Mouse (Mus musculus) liver, embryonic 12.5 days (tissue): ENCODE data around the gene Olfr263. TPM values are rescaled to one million over a fixed set of nuclear protein-coding genes. Genes with fewer than 3 reads are reported as not detected.
"Not testable (repeated sequence)": the region's sequence is repeated elsewhere in the genome, so short reads cannot be mapped to it uniquely, and the experiment has no call there.

Source experiments
- ATAC-seq: fragments of 200-750 bp; cut with Nextera tagmentation; 2 replicates; pipeline ENCODE4 v1.8.0; 2017; ENCODE audit warnings: moderate number of reproducible peaks, mild to moderate bottlenecking, moderate library complexity
- H3K27ac ChIP-seq: fragments of 300-500 bp; sonication (generic); 2 replicates; pipeline ENCODE4 v1.5.1; 2016; ENCODE audit warnings: mild to moderate bottlenecking
- H3K27me3 ChIP-seq: fragments of 300-500 bp; sonication (generic); replicated peaks from 2 replicates; pipeline ENCODE4 v1.6.1; 2016; ENCODE audit warnings: mild to moderate bottlenecking, moderate library complexity
- H3K36me3 ChIP-seq: fragments of 300-500 bp; sonication (generic); 2 replicates; pipeline ENCODE4 v1.6.1; 2016; ENCODE audit warnings: mild to moderate bottlenecking, moderate library complexity
- H3K4me1 ChIP-seq: fragments of 300-500 bp; sonication (generic); 2 replicates; pipeline ENCODE4 v1.6.1; 2016
- H3K4me2 ChIP-seq: fragments of 300-500 bp; sonication (generic); 2 replicates; pipeline ENCODE4 v1.6.1; 2016; ENCODE audit warnings: mild to moderate bottlenecking, moderate library complexity
- H3K4me3 ChIP-seq: fragments of 300-500 bp; sonication (generic); 2 replicates; pipeline ENCODE4 v1.5.1; 2016; ENCODE audit warnings: mild to moderate bottlenecking, moderate library complexity
- H3K9ac ChIP-seq: fragments of 300-500 bp; sonication (generic); 2 replicates; pipeline ENCODE4 v1.6.1; 2016; ENCODE audit warnings: mild to moderate bottlenecking, moderate library complexity
- H3K9me3 ChIP-seq: fragments of 300-500 bp; sonication (generic); replicated peaks from 2 replicates; pipeline ENCODE4 v1.6.1; 2016; ENCODE audit warnings: mild to moderate bottlenecking, moderate library complexity
- WGBS: fragments of 180-500 bp; shearing (Covaris S2); methylation state at CpG from one replicate; pipeline ENCODE4 v1.1.7; 2016; ENCODE audit not compliant: insufficient replicate concordance; 5-methylcytosine and 5-hydroxymethylcytosine counted together
- polyA plus RNA-seq: library from polyadenylated mRNA; unstranded; fragments of >200 nt; fragmentation: Nextera tagmentation; extraction: Ambion mirVana; gene quantifications from 2 replicates; pipeline ENCODE4 v1.2.1, GENCODE M21; 2016

Gene Olfr263
- polyA plus RNA-seq: not detected in 2 replicates

DNA sequence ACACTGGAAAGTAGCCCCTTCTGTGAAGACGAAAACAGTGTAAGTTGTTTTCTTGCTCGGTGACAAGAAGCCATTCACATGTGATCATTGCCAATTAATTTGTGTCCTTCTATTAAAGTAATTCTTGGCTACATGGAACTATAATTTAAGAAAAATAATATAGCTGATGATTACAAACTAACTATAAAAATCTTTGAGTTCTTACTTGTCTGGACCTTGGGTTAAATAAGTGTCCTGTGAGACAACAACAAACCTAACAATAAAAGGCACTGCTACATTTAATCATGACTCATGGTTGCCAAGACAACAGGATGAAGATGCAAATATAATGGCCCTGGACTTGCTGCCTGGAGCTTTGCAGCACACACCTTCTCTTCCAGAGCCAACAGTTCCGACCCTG is at the start of gene Olfr263:
Gene Olfr263 (plus strand): TSS at position 301 of the 400 bp plus-strand sequence.
- H3K27me3 ChIP-seq, ATAC-seq, H3K4me3 ChIP-seq, H3K9ac ChIP-seq, H3K4me1 ChIP-seq, H3K27ac ChIP-seq, H3K36me3 ChIP-seq, H3K4me2 ChIP-seq, H3K9me3 ChIP-seq: not testable (repeated sequence)
- WGBS: 66% methylated on average over 3 of the region's 3 CpGs

- no peak for ATAC-seq
- H3K4me3 ChIP-seq: no peak overlapping the region
- WGBS: 43% methylated on average over 2 of the region's 2 CpGs
- H3K4me1 ChIP-seq: no peaks in the 10 kb centered on the region
- no peaks in the 10 kb centered on the region for H3K9me3 ChIP-seq
- no peak overlapping the region for H3K9ac ChIP-seq
- H3K27me3 ChIP-seq: no peaks in the 10 kb centered on the region
- no peaks in the 10 kb centered on the region for H3K36me3 ChIP-seq
- no peak overlapping the region for H3K27ac ChIP-seq
- H3K4me2 ChIP-seq: no peak overlapping the region
These were observed 46.8 kb upstream of the Olfr263 start for GRCm38 (mm10) chr13:21082686-21083085.

DNA sequence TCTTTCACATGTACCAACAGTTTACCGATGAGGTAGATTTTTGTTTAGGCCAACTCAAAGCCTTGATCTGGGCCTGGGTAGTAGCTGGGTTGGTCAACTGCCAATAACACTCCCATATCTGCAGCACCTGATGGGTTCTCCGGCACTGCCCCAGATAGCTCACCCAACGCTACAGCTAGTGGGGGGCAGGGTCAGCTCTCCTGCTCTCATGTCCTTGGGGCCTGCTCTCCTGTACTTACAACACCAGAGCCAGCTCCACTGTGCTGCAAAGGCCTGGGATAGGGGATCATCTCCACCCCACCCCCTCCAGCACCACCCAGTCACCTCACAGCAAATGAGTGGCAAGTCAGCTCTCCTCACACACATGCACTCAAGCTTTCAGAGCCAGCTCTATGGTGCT is 19.7 kb upstream of the Olfr263 start:
- no peaks in the 10 kb centered on the region for H3K9me3 ChIP-seq
- H3K27ac ChIP-seq: no peak overlapping the region
- H3K9ac ChIP-seq: no peak overlapping the region
- H3K36me3 ChIP-seq: no peaks in the 10 kb centered on the region
- no peak overlapping the region for H3K4me3 ChIP-seq
- H3K4me2 ChIP-seq: no peak overlapping the region
- H3K4me1 ChIP-seq: 0 out of 2 replicates have a peak, but pooled peaks cover 3% of the 10 kb centered on the region
- ATAC-seq: no peak
- WGBS: 78% methylated on average over 3 of the region's 3 CpGs
- H3K27me3 ChIP-seq: no peaks in the 10 kb centered on the region

DNA sequence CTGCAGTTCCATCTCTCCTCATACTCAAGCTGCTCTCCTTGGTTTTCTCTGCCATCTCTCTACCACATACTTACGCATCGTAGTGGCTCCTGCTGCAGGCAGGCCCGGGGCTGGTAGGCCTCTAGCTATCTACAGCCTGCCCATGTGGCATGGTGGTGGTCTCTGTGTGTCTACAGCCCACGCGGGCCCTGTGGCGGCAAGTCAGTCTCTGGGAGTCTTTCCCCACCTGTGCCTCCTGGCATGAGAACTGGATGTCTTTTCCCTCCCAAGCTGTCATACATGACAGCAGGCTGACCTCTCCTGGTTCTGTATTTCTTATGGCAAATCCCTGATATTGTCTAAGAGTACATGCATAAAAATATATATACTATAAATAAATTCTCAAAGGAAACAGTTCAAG is 19.0 kb upstream of the Olfr263 start:
- ATAC-seq: no peak
- Histone ChIP-seq H3K9me3 (no peaks in the 10 kb centered on the region), H3K36me3 (no peaks in the 10 kb centered on the region), H3K4me3 (no peak overlapping the region), H3K4me2 (no peak overlapping the region), H3K27me3 (no peaks in the 10 kb centered on the region), H3K4me1 (0 out of 2 replicates have a peak, but pooled peaks cover 3% of the 10 kb centered on the region), H3K9ac (no peak overlapping the region), H3K27ac (no peak overlapping the region)
- WGBS: 77% methylated on average over 6 of the region's 6 CpGs

DNA sequence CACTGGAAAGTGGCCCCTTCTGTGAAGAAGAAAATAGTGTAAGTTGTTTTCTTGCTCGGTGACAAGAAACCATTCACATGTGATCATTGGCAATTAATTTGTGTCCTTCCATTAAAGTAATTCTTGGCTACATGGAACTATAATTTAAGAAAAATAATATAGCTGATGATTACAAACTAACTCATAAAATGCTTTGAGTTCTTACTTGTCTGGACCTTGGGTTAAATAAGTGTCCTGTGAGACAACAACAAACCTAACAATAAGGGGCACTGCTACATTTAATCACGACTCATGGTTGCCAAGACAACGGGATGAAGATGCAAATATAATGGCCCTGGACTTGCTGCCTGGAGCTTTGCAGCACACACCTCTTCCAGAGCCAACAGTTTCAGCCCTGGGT is 18.3 kb upstream of the Olfr263 start, which contains the start of gene Olfr1369-ps1:
Gene Olfr1369-ps1 (plus strand): TSS at position 301 of the 400 bp plus-strand sequence.
- H3K4me2 ChIP-seq, H3K9ac ChIP-seq, H3K27me3 ChIP-seq, H3K36me3 ChIP-seq, H3K9me3 ChIP-seq, ATAC-seq, H3K4me3 ChIP-seq, H3K4me1 ChIP-seq, H3K27ac ChIP-seq: not testable (repeated sequence)
- WGBS: 64% methylated on average over 3 of the region's 3 CpGs

GRCm38 (mm10) chr13:21114121-21114520 is 15.3 kb upstream of the Olfr263 start:
- H3K9me3 ChIP-seq: no peaks in the 10 kb centered on the region
- 0 out of 2 replicates have a peak, but pooled peaks cover 3% of the 10 kb centered on the region for H3K4me1 ChIP-seq
- H3K27ac ChIP-seq: no peak overlapping the region
- no peak overlapping the region for H3K4me2 ChIP-seq
- no peaks in the 10 kb centered on the region for H3K27me3 ChIP-seq
- H3K36me3 ChIP-seq: no peaks in the 10 kb centered on the region
- H3K4me3 ChIP-seq: no peak overlapping the region
- peak; percentile 79 for ATAC-seq
- H3K9ac ChIP-seq: no peak overlapping the region
- 23% methylated on average over 4 of the region's 4 CpGs for WGBS

DNA sequence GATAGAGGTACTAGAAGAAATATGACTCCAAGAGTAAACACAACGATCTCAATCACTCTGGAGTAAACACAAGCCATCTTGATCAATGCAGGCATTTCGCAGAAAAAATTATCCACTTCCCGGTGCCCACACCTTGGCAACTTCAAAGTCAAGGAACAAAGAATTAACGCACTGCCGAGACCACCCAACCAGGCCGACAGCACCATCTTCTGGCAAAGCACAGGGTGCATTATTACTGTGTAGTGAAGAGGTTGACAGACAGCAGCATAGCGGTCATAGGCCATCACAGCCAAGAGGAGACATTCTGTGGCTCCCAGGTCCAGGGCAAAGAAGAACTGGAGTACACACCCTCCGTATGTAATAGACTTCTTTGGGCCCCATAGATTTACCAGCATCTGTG is 13.0 kb downstream of the Olfr263 start:
- Histone ChIP-seq H3K27ac (no peak overlapping the region), H3K27me3 (no peaks in the 10 kb centered on the region), H3K4me1 (no peaks in the 10 kb centered on the region), H3K36me3 (no peaks in the 10 kb centered on the region), H3K4me2 (no peak overlapping the region), H3K9ac (no peak overlapping the region), H3K9me3 (no peaks in the 10 kb centered on the region), H3K4me3 (no peak overlapping the region)
- WGBS: 32% methylated on average over 8 of the region's 8 CpGs
- no peak for ATAC-seq

- no peak within 1 kb of the TSS for H3K9ac ChIP-seq
These were observed 16.3 kb downstream of the Olfr263 start, which contains the start of gene Olfr1368 for GRCm38 (mm10) chr13:21145767-21146166. Gene Olfr1368 (minus strand): TSS chr13:21145867.

DNA sequence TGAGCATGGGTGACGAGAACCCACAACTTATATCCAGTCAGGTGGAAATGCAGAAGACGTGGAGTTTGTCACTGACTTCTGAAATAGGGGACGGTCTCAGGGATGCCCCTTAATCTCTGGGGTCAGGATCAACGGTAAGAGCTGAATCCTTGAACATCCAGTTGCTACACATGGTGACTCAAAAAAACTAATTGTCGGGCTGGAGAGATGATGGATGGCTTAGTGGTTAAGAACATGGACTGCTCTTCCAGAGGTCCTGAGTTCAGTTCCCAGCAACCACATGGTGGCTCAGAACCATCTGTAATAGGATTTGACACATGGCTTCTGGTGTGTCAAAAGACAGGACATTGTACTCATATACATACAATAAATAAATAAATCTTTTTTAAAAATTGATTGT is 26.4 kb downstream of the Olfr263 start:
- WGBS: 58% methylated on average over 5 of the region's 5 CpGs
- peaks cover 25% of the 10 kb centered on the region for H3K4me1 ChIP-seq
- ATAC-seq: no peak

More at GRCm38 (mm10) chr13:21145767-21146166, 16.3 kb downstream of the Olfr263 start, which contains the start of gene Olfr1368:
- no peaks in the 10 kb centered on the region for H3K9me3 ChIP-seq
- H3K4me2 ChIP-seq: no peak within 1 kb of the TSS
- H3K27ac ChIP-seq: no peak within 1 kb of the TSS
- H3K36me3 ChIP-seq: no peaks in the 10 kb centered on the region
- H3K27me3 ChIP-seq: no peaks in the 10 kb centered on the region
- H3K4me1 ChIP-seq: no peaks in the 10 kb centered on the region
- no peak within 1 kb of the TSS for H3K4me3 ChIP-seq
- 45% methylated on average over 4 of the region's 4 CpGs for WGBS
- ATAC-seq: no peak

GRCm38 (mm10) chr13:21158071-21158470 is 28.6 kb downstream of the Olfr263 start:
- ATAC-seq: no peak
- H3K4me3 ChIP-seq: no peak overlapping the region
- H3K9ac ChIP-seq: no peak overlapping the region
- no peak overlapping the region for H3K27ac ChIP-seq
- H3K9me3 ChIP-seq: no peaks in the 10 kb centered on the region
- H3K4me2 ChIP-seq: peak overlapping the region; percentile 87
- H3K36me3 ChIP-seq: no peaks in the 10 kb centered on the region
- H3K27me3 ChIP-seq: peaks cover 43% of the 10 kb centered on the region
- WGBS: 10% methylated on average over 9 of the region's 9 CpGs
- H3K4me1 ChIP-seq: peaks cover 30% of the 10 kb centered on the region

More for the DNA sequence above, 26.4 kb downstream of the Olfr263 start:
- Histone ChIP-seq H3K27ac (no peak overlapping the region), H3K4me3 (no peak overlapping the region), H3K9me3 (no peaks in the 10 kb centered on the region), H3K36me3 (no peaks in the 10 kb centered on the region), H3K9ac (no peak overlapping the region), H3K4me2 (no peak overlapping the region), H3K27me3 (peaks cover 43% of the 10 kb centered on the region)

DNA sequence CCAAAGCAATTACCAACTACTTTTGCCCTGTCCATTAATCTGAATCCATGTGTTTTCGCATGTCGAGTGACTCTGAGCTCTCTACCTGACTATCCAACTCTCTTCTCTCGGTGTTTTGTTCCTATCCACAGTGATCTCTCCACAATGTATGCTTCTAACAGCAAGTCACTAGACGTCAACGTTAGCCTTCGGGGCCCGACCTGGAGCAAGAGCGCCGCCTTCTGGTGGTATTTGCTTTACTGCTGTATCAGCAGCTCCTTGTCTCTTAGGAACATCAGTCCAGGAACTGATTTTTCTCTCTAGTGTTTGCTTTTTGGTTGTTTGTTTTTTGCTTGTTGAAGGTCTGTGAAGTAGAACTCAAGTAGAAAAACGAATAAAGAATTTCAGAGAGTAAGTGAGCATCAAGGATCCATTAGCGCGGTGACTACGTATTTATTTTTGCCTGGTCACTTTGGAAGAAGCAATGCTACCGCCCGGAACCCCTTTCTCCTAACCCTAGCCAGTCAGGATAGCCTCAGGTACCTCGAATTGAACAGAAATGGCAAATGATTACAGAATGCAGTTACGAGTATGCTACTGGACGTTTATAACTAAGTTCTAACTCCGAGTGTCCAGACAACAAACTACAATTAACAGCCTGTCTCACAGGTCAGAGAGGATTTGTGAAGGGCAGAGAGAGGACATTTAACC is 29.5 kb downstream of the Olfr263 start:
- H3K27me3 ChIP-seq: peaks cover 46% of the 10 kb centered on the region
- H3K4me2 ChIP-seq: peak overlapping the region; percentile 87
- H3K27ac ChIP-seq: no peak overlapping the region
- no peaks in the 10 kb centered on the region for H3K9me3 ChIP-seq
- peak overlapping the region; percentile 64; the same call in 1 of the 2 replicates for H3K9ac ChIP-seq
- no peak for ATAC-seq
- H3K4me3 ChIP-seq: peak overlapping the region; percentile 67
- H3K36me3 ChIP-seq: no peaks in the 10 kb centered on the region
- H3K4me1 ChIP-seq: peaks cover 30% of the 10 kb centered on the region
- under 1% methylated on average over 19 of the region's 19 CpGs for WGBS

DNA sequence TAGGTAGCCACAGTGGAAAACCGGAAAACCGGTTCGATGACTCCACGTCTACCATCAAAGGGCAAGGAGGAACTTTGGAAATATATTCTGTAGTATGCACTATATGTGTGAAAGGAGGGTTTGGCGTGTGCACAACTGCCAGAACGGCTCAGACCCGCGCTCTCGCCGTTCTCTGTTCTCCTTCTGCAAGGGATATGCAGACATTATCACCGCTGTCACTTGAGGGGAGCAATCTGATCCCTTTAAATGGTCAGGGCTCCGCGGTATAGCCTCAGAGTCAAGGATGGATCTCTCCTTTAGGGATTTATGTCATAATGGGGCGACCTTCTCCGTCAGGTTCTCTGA is 30.0 kb downstream of the Olfr263 start:
- Histone ChIP-seq H3K9me3 (no peaks in the 10 kb centered on the region), H3K9ac (peak overlapping the region; percentile 64), H3K36me3 (no peaks in the 10 kb centered on the region), H3K4me1 (peaks cover 34% of the 10 kb centered on the region), H3K27ac (no peak overlapping the region), H3K4me2 (peak overlapping the region; percentile 87), H3K27me3 (peaks cover 47% of the 10 kb centered on the region), H3K4me3 (peak overlapping the region; percentile 67)
- WGBS: under 1% methylated on average over 15 of the region's 15 CpGs
- no peak for ATAC-seq
